Mouse (Mus musculus) ES-E14 (cell line): Measurements from ENCODE around the gene 1700003E16Rik. TPM values are rescaled to one million over a fixed set of nuclear protein-coding genes. Genes with fewer than 3 reads are reported as not detected.

Source experiments
- DNase-seq: peaks from one replicate; pipeline ENCODE4 v3.0.0-alpha.2; 2013; ENCODE audit warnings: low read depth, low spot score
- H3K27ac ChIP-seq: 2 replicates; pipeline ENCODE4 v1.5.1; 2012; ENCODE audit warnings: low read depth, mild to moderate bottlenecking, low read length, moderate library complexity, mixed read lengths; ENCODE audit not compliant: poor library complexity, insufficient read depth, severe bottlenecking
- H3K36me3 ChIP-seq: 2 replicates; pipeline ENCODE4 v1.6.1; 2012; ENCODE audit warnings: mild to moderate bottlenecking, low read length, moderate library complexity, mixed read lengths; ENCODE audit not compliant: control insufficient read depth, poor library complexity, insufficient read depth, severe bottlenecking
- H3K4me1 ChIP-seq, 2 experiments: fragments of 150-350 bp in 1 of 2; sonication (generic) in 1 of 2; 2 replicates each; pipeline ENCODE4 v1.6.1; 2012; ENCODE audit warnings: low read length in 2 of 2, mild to moderate bottlenecking in 1 of 2, mixed read lengths in 1 of 2; ENCODE audit not compliant: control insufficient read depth in 2 of 2, insufficient read depth in 2 of 2, poor library complexity in 1 of 2
- H3K4me3 ChIP-seq, 2 experiments: fragments of 150-350 bp in 1 of 2; sonication (generic) in 1 of 2; 2 replicates each; pipeline ENCODE4 v1.5.1; 2012; ENCODE audit warnings: low read length in 2 of 2, low read depth in 1 of 2, mild to moderate bottlenecking in 1 of 2, mixed read lengths in 1 of 2; ENCODE audit not compliant: insufficient read depth in 1 of 2, poor library complexity in 1 of 2, severe bottlenecking in 1 of 2
- H3K9ac ChIP-seq: 2 replicates; pipeline ENCODE4 v1.6.1; 2012; ENCODE audit warnings: low read depth, mild to moderate bottlenecking, low read length, mixed read lengths; ENCODE audit not compliant: poor library complexity, insufficient read depth, severe bottlenecking
- H3K9me3 ChIP-seq: fragments of 150-350 bp; sonication (generic); 2 replicates; pipeline ENCODE4 v1.6.1; 2012; ENCODE audit warnings: low read depth, mild to moderate bottlenecking, low read length; ENCODE audit not compliant: control insufficient read depth, insufficient read depth
- CHD2 ChIP-seq: IDR thresholded peaks from 2 replicates; pipeline ENCODE4 v1.6.1; 2014; ENCODE audit warnings: mild to moderate bottlenecking, low read depth, low read length, inconsistent platforms
- HCFC1 ChIP-seq: IDR thresholded peaks from 2 replicates; pipeline ENCODE4 v1.6.1; 2012; ENCODE audit warnings: low read length, inconsistent platforms, borderline replicate concordance; ENCODE audit not compliant: insufficient read depth
- MAFK ChIP-seq: IDR thresholded peaks from 2 replicates; pipeline ENCODE4 v1.6.1; 2014; ENCODE audit warnings: mild to moderate bottlenecking, low read depth, low read length, inconsistent platforms; ENCODE audit not compliant: insufficient read depth
- ZC3H11A ChIP-seq: IDR thresholded peaks from 2 replicates; pipeline ENCODE4 v1.6.1; 2012; ENCODE audit warnings: low read depth, mild to moderate bottlenecking, inconsistent platforms, low read length, borderline replicate concordance
- ZNF384 ChIP-seq: IDR thresholded peaks from 2 replicates; pipeline ENCODE4 v1.6.1; 2012; ENCODE audit warnings: low read depth, low read length, inconsistent platforms
- in situ Hi-C, 2 experiments: fragments of 600-800 bp; cut with MboI; formaldehyde crosslinking; loops; one replicate each; pipeline ENCODE4 v1.15.1; 2025; ENCODE audit warnings: low sequenced_read_pairs in 2 of 2, inconsistent platforms in 1 of 2; ENCODE audit not compliant: unreplicated experiment in 2 of 2
- total RNA-seq: library from RNA; depleted of rRNA; stranded (reverse); fragments of 300-350 nt; gene quantifications from 2 replicates; pipeline ENCODE4 v1.2.3, GENCODE M21; 2012

1700003E16Rik gene
- total RNA-seq, 1 experiment: 0.31 TPM

GRCm38 (mm10) chr6:83165607-83166242 lies 9.5 kb downstream of the 1700003E16Rik start, which contains the start of gene Dctn1:
Dctn1 (plus strand) TSS chr6:83165920.
- Histone ChIP-seq H3K9me3 (no peaks in the 10 kb centered on the region), H3K27ac (peak within 1 kb of the TSS; percentile 63; the same call in 1 of the 2 replicates), H3K4me3 (peak within 1 kb of the TSS; percentile 58 to 90), H3K9ac (peak within 1 kb of the TSS; percentile 92), H3K36me3 (no peaks in the 10 kb centered on the region), H3K4me1 (no peaks in the 10 kb centered on the region)
- TF ChIP-seq CHD2 (no peak), HCFC1 (peak; percentile 73; the same call in 1 of the 2 replicates)
- in situ Hi-C loops: no loop called here
- DNase-seq: peak; percentile 89

- no peak for DNase-seq
These were observed 10.0 kb downstream of the 1700003E16Rik start for GRCm38 (mm10) chr6:83166243-83166630.

GRCm38 (mm10) chr6:83169872-83170271 lies 13.7 kb downstream of the 1700003E16Rik start:
- in situ Hi-C loops: no loop called here
- Histone ChIP-seq H3K9me3 (no peaks in the 10 kb centered on the region), H3K4me3 (no peak overlapping the region), H3K4me1 (no peaks in the 10 kb centered on the region), H3K27ac (no peak overlapping the region), H3K36me3 (no peaks in the 10 kb centered on the region), H3K9ac (no peak overlapping the region)
- TF ChIP-seq CHD2 (no peak), ZC3H11A (no peak), MAFK (no peak), HCFC1 (no peak), ZNF384 (no peak)
- DNase-seq: no peak

More at GRCm38 (mm10) chr6:83166243-83166630, 10.0 kb downstream of the 1700003E16Rik start:
- no peak for TF ChIP-seq HCFC1
- TF ChIP-seq CHD2: no peak
- no peak for TF ChIP-seq ZC3H11A
- no peak for TF ChIP-seq MAFK
- TF ChIP-seq ZNF384: no peak
- no peaks in the 10 kb centered on the region for H3K4me1 ChIP-seq
- in situ Hi-C loops: no loop called here
- H3K4me3 ChIP-seq: peak overlapping the region; percentile 58 to 90
- H3K36me3 ChIP-seq: no peaks in the 10 kb centered on the region
- H3K9me3 ChIP-seq: no peaks in the 10 kb centered on the region
- peak overlapping the region; percentile 88 for H3K9ac ChIP-seq
- H3K27ac ChIP-seq: no peak overlapping the region

- Histone ChIP-seq H3K9ac (no peak overlapping the region; the same call in 1 of the 2 replicates), H3K9me3 (no peaks in the 10 kb centered on the region), H3K4me3 (no peak overlapping the region), H3K4me1 (no peaks in the 10 kb centered on the region), H3K27ac (no peak overlapping the region), H3K36me3 (no peaks in the 10 kb centered on the region; the same call in 1 of the 2 replicates)
- no peak for DNase-seq
- in situ Hi-C loops: no loop called here
- TF ChIP-seq ZNF384: no peak
- no peak for TF ChIP-seq HCFC1
- TF ChIP-seq ZC3H11A: no peak
- TF ChIP-seq CHD2: no peak
- no peak for TF ChIP-seq MAFK
These were observed 14.9 kb downstream of the 1700003E16Rik start for GRCm38 (mm10) chr6:83171063-83171462.

GRCm38 (mm10) chr6:83172240-83172920 lies 16.2 kb downstream of the 1700003E16Rik start:
- in situ Hi-C loops: no loop called here
- Histone ChIP-seq H3K9ac (no peak overlapping the region), H3K4me1 (no peaks in the 10 kb centered on the region), H3K4me3 (no peak overlapping the region), H3K9me3 (no peaks in the 10 kb centered on the region), H3K36me3 (no peaks in the 10 kb centered on the region; the same call in 1 of the 2 replicates), H3K27ac (no peak overlapping the region)
- no peak for DNase-seq
- TF ChIP-seq MAFK (no peak), ZNF384 (no peak), HCFC1 (no peak), ZC3H11A (no peak), CHD2 (no peak)
